Mouse (Mus musculus): ENCODE measurements around the gene Myo1d. TPM values are rescaled to one million over a fixed set of nuclear protein-coding genes. Genes with fewer than 3 reads are reported as not detected.

Gene Myo1d
- polyA plus RNA-seq, 1 experiment from 2014 or later: 9.3 TPM

DNA sequence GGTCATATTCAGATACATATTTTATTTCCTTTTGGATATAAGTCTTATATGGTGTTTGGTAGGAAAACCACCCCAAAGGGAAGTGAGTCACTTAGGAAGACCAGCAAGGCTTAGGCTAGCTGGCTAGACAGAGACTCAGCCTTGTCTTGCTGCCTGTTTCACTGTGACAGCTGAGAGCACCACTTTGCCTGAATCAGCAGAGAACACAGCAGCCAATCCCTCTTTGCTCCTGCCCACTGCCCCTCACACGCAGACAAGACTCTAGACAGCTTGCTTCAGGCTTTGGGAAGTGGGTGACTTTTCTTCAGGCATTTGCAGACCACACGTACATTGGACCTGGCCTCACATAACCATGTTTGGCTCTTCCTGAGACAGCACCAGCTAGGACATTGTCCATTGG is 258.7 kb downstream of the Myo1d start:
- H3K4me1 ChIP-seq (replicated peaks; ENCODE audit: control insufficient read depth, insufficient read depth, low read length): peaks cover 7% of the 10 kb centered on the region; the same call in 1 of the 2 replicates
- ATAC-seq (replicated peaks; ENCODE audit: low FRiP score): no peak

DNA sequence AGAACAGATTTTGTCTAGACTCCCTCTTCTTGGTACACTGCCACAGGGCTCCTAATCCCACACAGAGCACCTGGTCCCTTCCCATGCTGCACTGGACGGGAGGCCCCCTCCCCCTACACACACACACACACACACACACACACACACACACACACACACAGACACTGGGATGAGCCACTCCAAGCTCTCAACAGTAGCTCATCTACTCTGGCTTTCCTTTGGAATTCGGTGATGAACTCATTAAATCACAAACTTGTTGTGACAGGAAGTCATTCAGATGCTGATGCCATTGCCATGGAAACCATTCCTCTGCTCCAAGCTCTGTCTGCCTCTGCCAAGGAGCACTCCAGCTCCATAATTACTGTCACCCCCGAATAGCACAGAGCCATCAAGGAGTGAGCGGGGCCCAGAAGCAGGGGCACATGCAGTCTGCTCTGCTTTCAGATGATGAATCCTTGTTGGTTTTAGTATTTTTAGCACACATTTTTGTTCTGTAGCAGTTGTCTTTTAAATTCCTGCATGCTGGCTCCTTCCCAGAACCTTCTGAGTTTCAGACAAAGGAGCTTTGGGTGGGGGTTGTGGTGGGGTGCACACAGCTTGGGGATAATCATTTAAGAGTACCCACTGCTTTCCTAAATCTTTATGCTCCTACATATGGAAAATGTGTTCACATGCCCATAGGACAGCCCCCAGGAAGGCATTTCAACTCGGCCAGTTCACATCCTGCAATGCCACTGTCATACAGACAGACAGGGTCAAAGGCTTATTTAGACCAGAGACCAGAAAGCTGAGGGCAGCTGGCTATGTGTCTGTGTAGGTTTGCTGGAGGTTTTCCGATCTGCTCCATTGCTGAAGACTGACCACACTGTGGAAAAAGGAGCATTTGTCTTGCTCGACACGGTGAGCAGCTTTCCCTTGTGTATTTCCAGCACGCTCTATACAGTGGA is 261.1 kb downstream of the Myo1d start:
- WGBS: 58% methylated on average over 9 of the region's 9 CpGs
- H3K4me2 ChIP-seq: no peak overlapping the region
- no peak overlapping the region for H3K4me3 ChIP-seq (ENCODE audit: low read depth, low read length)
- DNase-seq (ENCODE audit: low spot score): no peak
- no peaks in the 10 kb centered on the region for H3K27me3 ChIP-seq (replicated peaks; ENCODE audit: control insufficient read depth, insufficient read depth, low read length)
- H3K27ac ChIP-seq (ENCODE audit: low read depth, low read length): no peak overlapping the region
- no peaks in the 10 kb centered on the region for H3K9me3 ChIP-seq (ENCODE audit: control insufficient read depth, low read length)
- peaks cover 7% of the 10 kb centered on the region; the same call in 1 of the 2 replicates for H3K4me1 ChIP-seq (replicated peaks; ENCODE audit: control insufficient read depth, insufficient read depth, low read length)
- ATAC-seq (replicated peaks; ENCODE audit: low FRiP score): no peak
- no peaks in the 10 kb centered on the region for H3K36me3 ChIP-seq (ENCODE audit: control insufficient read depth, insufficient read depth, low read length)
- H3K9ac ChIP-seq (ENCODE audit: low read depth, low read length): no peak overlapping the region

More for the DNA sequence above, 258.7 kb downstream of the Myo1d start:
- H3K27ac ChIP-seq (ENCODE audit: low read depth, low read length): no peak overlapping the region
- no peaks in the 10 kb centered on the region for H3K27me3 ChIP-seq (replicated peaks; ENCODE audit: control insufficient read depth, insufficient read depth, low read length)
- no peak for DNase-seq (ENCODE audit: low spot score)
- H3K9ac ChIP-seq (ENCODE audit: low read depth, low read length): no peak overlapping the region
- H3K36me3 ChIP-seq (ENCODE audit: control insufficient read depth, insufficient read depth, low read length): no peaks in the 10 kb centered on the region
- 60% methylated on average over 2 of the region's 2 CpGs for WGBS
- no peak overlapping the region for H3K4me2 ChIP-seq
- H3K9me3 ChIP-seq (ENCODE audit: control insufficient read depth, low read length): no peaks in the 10 kb centered on the region
- H3K4me3 ChIP-seq (ENCODE audit: low read depth, low read length): no peak overlapping the region

DNA sequence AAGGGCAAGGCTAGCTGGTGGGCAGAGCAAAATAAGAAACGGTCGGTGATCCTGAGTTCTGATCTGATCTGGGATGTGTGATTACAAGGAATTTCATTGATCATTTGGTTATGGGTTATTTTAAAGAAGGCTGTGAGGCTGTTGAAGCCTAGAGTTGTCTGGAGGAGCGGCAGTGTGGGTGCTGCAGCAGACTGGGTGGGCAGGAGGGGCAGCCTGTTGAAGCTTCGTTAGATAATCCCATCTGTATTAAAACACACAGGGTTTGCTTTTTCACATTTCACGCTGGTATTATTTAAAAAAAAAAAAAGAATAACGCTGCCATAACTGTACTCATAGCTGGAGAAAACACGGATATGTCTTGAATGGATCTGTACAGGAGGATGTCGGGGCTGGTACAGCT is 263.9 kb downstream of the Myo1d start:
- H3K4me1 ChIP-seq (replicated peaks; ENCODE audit: control insufficient read depth, insufficient read depth, low read length): no peaks in the 10 kb centered on the region
- 82% methylated on average over 8 of the region's 8 CpGs for WGBS
- no peaks in the 10 kb centered on the region for H3K36me3 ChIP-seq (ENCODE audit: control insufficient read depth, insufficient read depth, low read length)
- no peak overlapping the region for H3K4me3 ChIP-seq (ENCODE audit: low read depth, low read length)
- H3K27me3 ChIP-seq (replicated peaks; ENCODE audit: control insufficient read depth, insufficient read depth, low read length): no peaks in the 10 kb centered on the region
- ATAC-seq (replicated peaks; ENCODE audit: low FRiP score): no peak
- no peak overlapping the region for H3K27ac ChIP-seq (ENCODE audit: low read depth, low read length)
- H3K4me2 ChIP-seq: no peak overlapping the region
- H3K9me3 ChIP-seq (ENCODE audit: control insufficient read depth, low read length): no peaks in the 10 kb centered on the region
- DNase-seq (ENCODE audit: low spot score): no peak
- H3K9ac ChIP-seq (ENCODE audit: low read depth, low read length): no peak overlapping the region

DNA sequence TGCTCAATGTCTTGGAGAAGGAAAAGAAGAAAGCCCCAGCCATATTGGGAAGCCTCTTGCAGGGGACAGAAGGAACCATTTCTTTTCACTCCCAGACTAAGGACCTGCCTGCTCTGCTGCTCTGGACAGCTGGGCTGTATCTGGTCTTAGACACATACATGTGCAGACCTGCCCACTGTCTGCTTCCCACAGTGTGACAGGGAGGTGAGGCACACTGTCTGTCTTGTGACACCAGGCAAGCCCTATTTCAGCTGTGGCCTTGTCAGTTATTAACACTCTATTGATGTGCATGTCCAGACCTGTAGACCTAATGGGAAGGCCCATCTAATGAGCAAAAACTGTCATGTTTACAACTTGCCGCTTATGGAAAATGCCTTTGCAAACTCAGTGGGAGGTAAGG is 264.5 kb downstream of the Myo1d start:
- no peak overlapping the region for H3K4me3 ChIP-seq (ENCODE audit: low read depth, low read length)
- DNase-seq (ENCODE audit: low spot score): no peak
- H3K9me3 ChIP-seq (ENCODE audit: control insufficient read depth, low read length): no peaks in the 10 kb centered on the region
- no peak overlapping the region for H3K9ac ChIP-seq (ENCODE audit: low read depth, low read length)
- no peak overlapping the region for H3K27ac ChIP-seq (ENCODE audit: low read depth, low read length)
- no peaks in the 10 kb centered on the region for H3K27me3 ChIP-seq (replicated peaks; ENCODE audit: control insufficient read depth, insufficient read depth, low read length)
- no peaks in the 10 kb centered on the region for H3K4me1 ChIP-seq (replicated peaks; ENCODE audit: control insufficient read depth, insufficient read depth, low read length)
- no peaks in the 10 kb centered on the region for H3K36me3 ChIP-seq (ENCODE audit: control insufficient read depth, insufficient read depth, low read length)
- 68% methylated on average over 1 of the region's 1 CpGs for WGBS
- ATAC-seq (replicated peaks; ENCODE audit: low FRiP score): no peak
- H3K4me2 ChIP-seq: no peak overlapping the region

DNA sequence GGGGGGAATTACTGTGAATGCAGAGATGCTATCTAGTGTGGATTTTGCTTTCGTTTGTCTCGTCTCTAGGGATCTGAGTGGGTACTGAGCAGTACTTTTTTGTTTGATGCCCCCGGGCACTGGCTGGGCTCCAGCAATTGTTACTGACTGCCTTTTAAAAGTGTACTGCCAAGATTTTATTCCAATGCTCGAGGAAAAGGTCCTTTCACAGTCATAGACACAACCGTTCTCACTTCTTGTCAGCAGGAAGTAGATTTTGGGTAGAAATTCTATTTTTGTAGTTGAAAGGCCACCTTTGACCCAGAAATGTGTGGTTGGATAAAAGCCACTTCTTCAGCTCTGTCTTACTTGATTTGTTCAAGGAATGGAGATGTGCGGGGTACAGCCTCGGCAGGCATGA is 266.0 kb downstream of the Myo1d start:
- no peak for ATAC-seq (replicated peaks; ENCODE audit: low FRiP score)
- Histone ChIP-seq H3K4me3 (ENCODE audit: low read depth, low read length) (no peak overlapping the region), H3K4me2 (no peak overlapping the region), H3K4me1 (replicated peaks; ENCODE audit: control insufficient read depth, insufficient read depth, low read length) (no peaks in the 10 kb centered on the region; the same call in 1 of the 2 replicates), H3K9ac (ENCODE audit: low read depth, low read length) (no peak overlapping the region), H3K9me3 (ENCODE audit: control insufficient read depth, low read length) (no peaks in the 10 kb centered on the region), H3K36me3 (ENCODE audit: control insufficient read depth, insufficient read depth, low read length) (no peaks in the 10 kb centered on the region), H3K27ac (ENCODE audit: low read depth, low read length) (no peak overlapping the region), H3K27me3 (replicated peaks; ENCODE audit: control insufficient read depth, insufficient read depth, low read length) (no peaks in the 10 kb centered on the region)
- 59% methylated on average over 7 of the region's 7 CpGs for WGBS
- DNase-seq (ENCODE audit: low spot score): no peak

DNA sequence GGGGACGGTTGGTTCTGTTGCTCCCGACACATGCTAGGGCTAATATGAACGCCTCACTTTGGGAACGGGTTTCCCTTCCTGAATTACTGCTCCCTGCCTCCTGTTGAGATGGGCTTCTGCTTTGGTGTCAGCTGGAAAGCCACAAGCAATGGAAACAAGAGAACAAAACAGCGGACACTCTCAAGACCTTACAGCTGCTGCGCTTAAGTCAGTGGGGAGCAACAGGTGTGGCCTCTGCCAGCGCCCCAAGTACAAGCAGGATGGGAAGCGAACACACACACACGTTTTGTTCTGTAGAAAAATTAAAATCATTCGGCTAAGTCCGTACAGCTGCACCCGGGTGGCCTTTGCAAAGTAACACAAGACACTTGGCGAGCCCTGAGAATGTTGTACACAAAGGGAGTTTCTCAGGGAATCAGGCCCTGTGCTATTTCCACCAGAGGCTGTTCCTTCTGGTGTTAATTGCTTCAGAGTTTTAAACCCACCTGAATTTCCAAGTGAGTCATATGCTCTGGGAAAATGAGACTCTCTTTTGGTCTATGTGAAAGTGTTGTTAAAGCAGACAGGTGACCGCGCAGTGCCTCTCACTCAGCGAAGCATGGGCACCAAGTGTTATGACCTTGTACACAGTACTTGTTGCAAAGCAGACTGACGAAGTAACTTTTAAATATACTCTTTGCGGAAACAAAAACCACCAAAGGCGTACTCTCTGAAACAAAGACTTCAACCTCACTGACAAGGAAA is 267.3 kb downstream of the Myo1d start:
- Histone ChIP-seq H3K9ac (ENCODE audit: low read depth, low read length) (no peak overlapping the region), H3K36me3 (ENCODE audit: control insufficient read depth, insufficient read depth, low read length) (no peaks in the 10 kb centered on the region), H3K4me3 (ENCODE audit: low read depth, low read length) (no peak overlapping the region), H3K4me2 (no peak overlapping the region), H3K27me3 (replicated peaks; ENCODE audit: control insufficient read depth, insufficient read depth, low read length) (no peaks in the 10 kb centered on the region), H3K27ac (ENCODE audit: low read depth, low read length) (no peak overlapping the region), H3K4me1 (replicated peaks; ENCODE audit: control insufficient read depth, insufficient read depth, low read length) (peaks cover 3% of the 10 kb centered on the region), H3K9me3 (ENCODE audit: control insufficient read depth, low read length) (no peaks in the 10 kb centered on the region)
- 87% methylated on average over 19 of the region's 19 CpGs for WGBS
- ATAC-seq (replicated peaks; ENCODE audit: low FRiP score): no peak
- DNase-seq (ENCODE audit: low spot score): no peak

DNA sequence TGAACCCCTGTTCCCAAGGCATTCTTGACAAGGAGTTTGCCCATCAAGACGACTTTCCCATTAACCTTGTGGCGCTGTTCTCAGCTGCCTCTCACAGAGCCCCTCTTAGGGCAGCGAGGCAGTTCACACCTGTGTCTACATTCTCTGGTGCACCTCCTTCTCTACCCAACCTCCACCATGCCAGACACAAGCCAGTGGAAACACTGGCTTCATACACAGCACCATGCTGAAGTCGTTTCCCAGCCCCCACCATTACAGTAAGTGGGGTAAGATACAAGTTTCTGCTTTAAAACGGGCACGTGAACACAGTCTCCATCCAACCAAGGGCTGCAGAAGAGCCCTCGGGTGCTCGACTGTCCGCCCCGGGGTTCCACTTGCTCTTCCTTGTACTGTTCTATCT is 269.7 kb downstream of the Myo1d start:
- no peaks in the 10 kb centered on the region for H3K9me3 ChIP-seq (ENCODE audit: control insufficient read depth, low read length)
- ATAC-seq (replicated peaks; ENCODE audit: low FRiP score) (no peak), DNase-seq (ENCODE audit: low spot score) (no peak)
- H3K27me3 ChIP-seq (replicated peaks; ENCODE audit: control insufficient read depth, insufficient read depth, low read length): no peaks in the 10 kb centered on the region
- H3K36me3 ChIP-seq (ENCODE audit: control insufficient read depth, insufficient read depth, low read length): no peaks in the 10 kb centered on the region
- no peak overlapping the region for H3K4me2 ChIP-seq
- 84% methylated on average over 10 of the region's 10 CpGs for WGBS
- H3K4me3 ChIP-seq (ENCODE audit: low read depth, low read length): no peak overlapping the region
- no peak overlapping the region for H3K27ac ChIP-seq (ENCODE audit: low read depth, low read length)
- no peak overlapping the region for H3K9ac ChIP-seq (ENCODE audit: low read depth, low read length)
- peaks cover 3% of the 10 kb centered on the region for H3K4me1 ChIP-seq (replicated peaks; ENCODE audit: control insufficient read depth, insufficient read depth, low read length)

DNA sequence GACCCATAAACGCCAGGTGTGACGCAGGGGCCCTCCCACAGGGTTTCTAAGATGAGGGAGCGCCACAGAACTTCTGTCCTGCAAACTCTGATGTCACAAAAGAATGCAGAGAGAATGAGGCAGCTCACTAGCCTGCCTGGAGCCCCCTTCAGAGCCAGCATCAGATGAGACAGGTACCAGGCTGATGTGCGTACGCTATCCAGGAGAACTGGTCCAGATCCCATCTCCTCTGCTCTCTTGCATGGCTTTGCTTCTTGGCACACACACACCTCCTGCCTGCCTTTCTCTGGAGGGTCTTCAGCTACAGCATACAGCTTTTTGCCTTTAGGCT is 270.7 kb downstream of the Myo1d start:
- WGBS: 59% methylated on average over 5 of the region's 5 CpGs
- H3K27me3 ChIP-seq (replicated peaks; ENCODE audit: control insufficient read depth, insufficient read depth, low read length): no peaks in the 10 kb centered on the region
- H3K4me2 ChIP-seq: peak overlapping the region; percentile 37; the same call in 1 of the 2 replicates
- no peaks in the 10 kb centered on the region for H3K9me3 ChIP-seq (ENCODE audit: control insufficient read depth, low read length)
- no peak for DNase-seq (ENCODE audit: low spot score)
- no peak for ATAC-seq (replicated peaks; ENCODE audit: low FRiP score)
- no peak overlapping the region for H3K9ac ChIP-seq (ENCODE audit: low read depth, low read length)
- H3K4me3 ChIP-seq (ENCODE audit: low read depth, low read length): no peak overlapping the region
- peaks cover 6% of the 10 kb centered on the region for H3K4me1 ChIP-seq (replicated peaks; ENCODE audit: control insufficient read depth, insufficient read depth, low read length)
- no peak overlapping the region for H3K27ac ChIP-seq (ENCODE audit: low read depth, low read length)
- no peaks in the 10 kb centered on the region for H3K36me3 ChIP-seq (ENCODE audit: control insufficient read depth, insufficient read depth, low read length)

Measured in liver, embryonic 11.5 days (tissue).